Mouse (Mus musculus) kidney, postnatal 14 days (tissue): ENCODE measurements at regions not wholly inside any gene's neighbourhood (a gene's known extent, or its start where the extent isn't known, plus 50 kb on each side); places are given as distances from the start of the nearest gene placed in this dataset.

ENCODE experiments used
- DNase-seq: peaks from one replicate; pipeline ENCODE4 v3.0.0; 2022; ENCODE audit warnings: mixed read lengths

- DNase-seq, result no peak
Observed at GRCm38 (mm10) chr13:48115890-48116289, 145.1 kb upstream of the Id4 start.

GRCm38 (mm10) chr13:48126582-48126981 is 134.4 kb upstream of the Id4 start:
- DNase-seq, result peak; percentile 36

GRCm38 (mm10) chr13:48130724-48131123 is 130.3 kb upstream of the Id4 start:
- peak; percentile 91 for DNase-seq

- DNase-seq, result peak; percentile 62
Observed at GRCm38 (mm10) chr13:48131681-48132080, 129.3 kb upstream of the Id4 start.

GRCm38 (mm10) chr13:48145976-48146375 is 115.1 kb upstream of the Id4 start:
- DNase-seq, result no peak

- no peak for DNase-seq
Observed at GRCm38 (mm10) chr13:48147061-48147460, 114.0 kb upstream of the Id4 start.

- no peak for DNase-seq
Observed at GRCm38 (mm10) chr13:48153248-48153647, 107.8 kb upstream of the Id4 start.

- DNase-seq, result no peak
Observed at GRCm38 (mm10) chr13:48153684-48154413, 107.2 kb upstream of the Id4 start.

- no peak for DNase-seq
Observed at GRCm38 (mm10) chr13:48154414-48155105, 106.5 kb upstream of the Id4 start.

- peak; percentile 16 for DNase-seq
Observed at GRCm38 (mm10) chr13:48159020-48159910, 101.8 kb upstream of the Id4 start.

- no peak for DNase-seq
Observed at GRCm38 (mm10) chr13:48160161-48160560, 100.9 kb upstream of the Id4 start.

GRCm38 (mm10) chr13:48161339-48161738 is 99.7 kb upstream of the Id4 start:
- no peak for DNase-seq

- no peak for DNase-seq
Observed at GRCm38 (mm10) chr13:48164586-48164985, 96.4 kb upstream of the Id4 start.

- DNase-seq, result no peak
Observed at GRCm38 (mm10) chr13:48165838-48166237, 95.2 kb upstream of the Id4 start.

- no peak for DNase-seq
Observed at GRCm38 (mm10) chr13:48167976-48168375, 93.1 kb upstream of the Id4 start.

GRCm38 (mm10) chr13:48171309-48171953 is 89.6 kb upstream of the Id4 start:
- no peak for DNase-seq

- no peak for DNase-seq
Observed at GRCm38 (mm10) chr13:48171994-48172393, 89.0 kb upstream of the Id4 start.

- DNase-seq, result no peak
Observed at GRCm38 (mm10) chr13:48192476-48192875, 68.6 kb upstream of the Id4 start.

- DNase-seq, result no peak
Observed at GRCm38 (mm10) chr13:48193942-48194341, 67.1 kb upstream of the Id4 start.

GRCm38 (mm10) chr13:48207824-48208223 is 53.2 kb upstream of the Id4 start:
- DNase-seq, result no peak
